Mouse (Mus musculus) G1E (cell line): ENCODE measurements around the gene Arhgef2. TPM values are rescaled to one million over a fixed set of nuclear protein-coding genes. Genes with fewer than 3 reads are reported as not detected.

Source experiments
- ATAC-seq: 2 replicates; pipeline ENCODE4 v1.8.0; 2016; ENCODE audit warnings: mild to moderate bottlenecking; ENCODE audit not compliant: insufficient number of reproducible peaks, poor library complexity, low FRiP score, severe bottlenecking; ENCODE audit errors: extremely low read depth
- DNase-seq: peaks from one replicate; pipeline ENCODE4 v3.0.0; 2012; ENCODE audit warnings: low spot score
- H3K27me3 ChIP-seq: 2 replicates; pipeline ENCODE4 v1.6.1; 2012; ENCODE audit warnings: mild to moderate bottlenecking, low read length, inconsistent platforms; ENCODE audit not compliant: insufficient read depth
- H3K36me3 ChIP-seq: replicated peaks from 2 replicates; pipeline ENCODE3; 2012; ENCODE audit warnings: mild to moderate bottlenecking, inconsistent platforms
- H3K4me1 ChIP-seq: 2 replicates; pipeline ENCODE4 v1.6.1; 2012; ENCODE audit warnings: low read depth, low read length, inconsistent platforms, mixed read lengths; ENCODE audit not compliant: insufficient read depth
- H3K4me3 ChIP-seq: 2 replicates; pipeline ENCODE4 v1.5.1; 2012; ENCODE audit warnings: low read depth, mild to moderate bottlenecking, inconsistent platforms, low read length, moderate library complexity, mixed read lengths
- H3K9me3 ChIP-seq: replicated peaks from 2 replicates; pipeline ENCODE4 v1.6.1; 2012; ENCODE audit warnings: inconsistent platforms
- CTCF ChIP-seq: IDR thresholded peaks from 2 replicates; pipeline ENCODE4 v1.5.1; 2012; ENCODE audit warnings: low read depth, low read length, inconsistent platforms, mixed read lengths
- GATA1 ChIP-seq: IDR thresholded peaks from 2 replicates; pipeline ENCODE4 v1.6.1; 2012; ENCODE audit warnings: borderline replicate concordance, low read length, inconsistent platforms, mixed read lengths
- GATA2 ChIP-seq: IDR thresholded peaks from 2 replicates; pipeline ENCODE4 v1.6.1; 2012; ENCODE audit warnings: low read depth, low read length, inconsistent platforms, borderline replicate concordance
- POLR2AphosphoS5 ChIP-seq: IDR thresholded peaks from 2 replicates; pipeline ENCODE4 v1.6.1; 2012; ENCODE audit warnings: low read depth, low read length, inconsistent platforms; ENCODE audit not compliant: insufficient replicate concordance
- TAL1 ChIP-seq: conservative IDR thresholded peaks from 2 replicates; pipeline ENCODE4 v1.6.1; 2012; ENCODE audit warnings: low read depth, low read length, inconsistent platforms, mixed read lengths
- polyA plus RNA-seq: library from polyadenylated mRNA; stranded (reverse); fragments of >175 nt; gene quantifications from 2 replicates; pipeline ENCODE4 v1.2.3, GENCODE M21; 2012
- total RNA-seq, 2 experiments: library from RNA; stranded (forward) in 1 of 2; stranded (reverse) in 1 of 2; fragments of 200-1000 nt in 1 of 2; fragments of >200 nt in 1 of 2; fragmentation: Nextera tagmentation in 1 of 2; gene quantifications; 2 replicates each; pipeline ENCODE4 v1.2.3; 2014 to 2017

Gene Arhgef2
- total and polyA plus RNA-seq, 3 experiments: 66.2 to 277 (median 181) TPM

DNA sequence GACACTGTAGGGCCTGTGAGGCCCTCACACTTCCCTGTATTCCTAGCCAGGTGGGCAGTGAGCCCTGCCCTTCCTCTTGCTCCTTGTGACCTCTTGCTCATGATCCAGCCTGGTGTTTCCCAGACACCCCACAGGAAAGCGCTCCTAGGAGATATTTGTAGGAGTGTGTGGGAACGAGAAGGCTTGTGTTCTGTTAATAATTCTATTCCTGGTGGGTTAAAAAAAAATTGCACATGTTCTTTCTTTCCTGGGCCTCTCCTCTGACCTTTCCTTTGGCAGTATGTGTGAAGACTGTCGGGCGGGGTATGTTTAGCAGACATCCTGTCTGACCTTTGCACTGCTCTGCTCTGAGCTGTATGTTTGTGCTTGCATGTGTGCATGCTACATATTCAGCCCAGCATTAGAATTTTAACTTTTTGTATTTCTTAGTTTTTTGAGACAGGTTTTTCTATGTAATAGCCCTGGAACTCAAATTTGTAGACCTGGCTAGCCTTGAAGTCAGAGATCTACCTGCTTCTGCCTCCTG lies 39.2 kb upstream of the Arhgef2 start:
- Histone ChIP-seq H3K27me3 (no peaks in the 10 kb centered on the region), H3K4me1 (peaks cover 20% of the 10 kb centered on the region; the same call in 1 of the 2 replicates), H3K9me3 (no peaks in the 10 kb centered on the region), H3K4me3 (no peak overlapping the region), H3K36me3 (peaks cover 90% of the 10 kb centered on the region)
- no peak for ATAC-seq
- TF ChIP-seq GATA1: no peak
- TF ChIP-seq CTCF: no peak
- no peak for TF ChIP-seq TAL1
- TF ChIP-seq GATA2: no peak
- TF ChIP-seq POLR2AphosphoS5: no peak
- DNase-seq: no peak

DNA sequence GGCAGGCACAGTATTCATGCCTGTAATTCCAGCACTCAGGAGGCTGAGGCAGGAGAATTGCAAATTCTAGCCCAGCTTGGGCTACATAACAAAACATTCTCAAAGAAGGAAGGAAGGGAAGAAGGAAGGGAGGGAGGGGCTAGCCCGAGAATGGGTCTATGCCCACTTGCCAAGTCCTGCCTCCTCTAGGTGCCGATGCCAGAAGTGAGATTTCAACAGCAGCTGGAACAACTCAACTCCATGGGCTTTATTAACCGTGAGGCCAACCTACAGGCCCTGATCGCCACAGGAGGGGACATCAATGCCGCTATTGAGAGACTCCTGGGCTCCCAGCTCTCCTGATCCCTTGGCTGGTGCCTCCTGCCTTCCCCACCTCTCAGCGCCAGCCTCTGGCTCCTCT lies 37.9 kb upstream of the Arhgef2 start:
- peaks cover 77% of the 10 kb centered on the region for H3K36me3 ChIP-seq
- H3K4me3 ChIP-seq: no peak overlapping the region
- H3K4me1 ChIP-seq: peaks cover 14% of the 10 kb centered on the region; the same call in 1 of the 2 replicates
- DNase-seq (no peak), ATAC-seq (no peak)
- H3K9me3 ChIP-seq: no peaks in the 10 kb centered on the region
- TF ChIP-seq GATA1 (no peak), GATA2 (no peak), TAL1 (no peak), CTCF (no peak)
- H3K27me3 ChIP-seq: no peaks in the 10 kb centered on the region; the same call in 1 of the 2 replicates

DNA sequence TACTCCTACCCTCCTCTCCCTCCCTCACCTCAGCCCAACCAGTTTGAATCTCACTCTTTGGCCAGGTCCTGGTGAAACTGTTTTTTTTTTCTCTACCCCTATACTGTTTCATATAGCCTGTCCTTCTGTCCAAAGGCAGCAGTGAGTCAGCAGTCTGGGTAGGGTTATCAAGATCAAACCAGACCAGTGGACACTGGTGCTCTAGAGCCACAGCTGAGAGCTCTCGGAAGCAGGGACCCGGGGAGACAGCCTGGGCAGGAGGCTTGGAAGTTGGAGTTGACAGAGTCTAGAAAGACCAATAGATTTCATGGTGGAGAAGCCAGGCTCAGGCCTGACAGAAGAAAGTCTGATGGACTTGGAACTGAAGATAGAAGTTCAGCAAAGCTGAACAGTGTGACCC lies 37.2 kb upstream of the Arhgef2 start:
- Histone ChIP-seq H3K4me1 (peaks cover 15% of the 10 kb centered on the region; the same call in 1 of the 2 replicates), H3K36me3 (peaks cover 70% of the 10 kb centered on the region)
- ATAC-seq: no peak

DNA sequence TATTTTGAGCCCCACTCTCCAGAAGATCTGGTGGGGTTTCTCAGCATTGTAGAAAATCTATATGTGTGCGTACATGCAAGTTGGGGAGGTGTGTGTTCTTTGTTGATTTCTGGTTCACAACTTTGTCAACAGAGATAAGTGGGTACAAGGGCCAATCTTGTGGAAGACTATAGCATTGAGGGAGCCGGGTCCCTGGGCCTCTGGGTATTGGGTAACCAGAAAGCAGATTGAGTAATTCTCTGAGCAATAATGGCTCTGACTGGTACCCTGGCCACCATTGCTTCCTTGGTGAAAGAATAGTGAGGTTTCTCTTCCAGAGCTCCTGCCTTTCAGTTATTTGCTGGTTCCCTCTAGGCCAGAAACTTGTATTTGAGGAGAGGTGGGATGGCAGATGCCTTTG lies 36.7 kb upstream of the Arhgef2 start:
- DNase-seq (no peak), ATAC-seq (no peak)
- TF ChIP-seq TAL1 (no peak), CTCF (no peak), POLR2AphosphoS5 (no peak)
- Histone ChIP-seq H3K27me3 (no peaks in the 10 kb centered on the region; the same call in 1 of the 2 replicates), H3K9me3 (no peaks in the 10 kb centered on the region), H3K4me3 (no peak overlapping the region), H3K4me1 (peaks cover 17% of the 10 kb centered on the region; the same call in 1 of the 2 replicates), H3K36me3 (peaks cover 65% of the 10 kb centered on the region)

More for the DNA sequence above, 37.2 kb upstream of the Arhgef2 start:
- DNase-seq: no peak
- no peak for TF ChIP-seq CTCF
- no peak for TF ChIP-seq GATA2
- TF ChIP-seq TAL1: no peak
- TF ChIP-seq GATA1: no peak
- no peak for TF ChIP-seq POLR2AphosphoS5
- H3K27me3 ChIP-seq: no peaks in the 10 kb centered on the region; the same call in 1 of the 2 replicates
- H3K4me3 ChIP-seq: no peak overlapping the region
- no peaks in the 10 kb centered on the region for H3K9me3 ChIP-seq

DNA sequence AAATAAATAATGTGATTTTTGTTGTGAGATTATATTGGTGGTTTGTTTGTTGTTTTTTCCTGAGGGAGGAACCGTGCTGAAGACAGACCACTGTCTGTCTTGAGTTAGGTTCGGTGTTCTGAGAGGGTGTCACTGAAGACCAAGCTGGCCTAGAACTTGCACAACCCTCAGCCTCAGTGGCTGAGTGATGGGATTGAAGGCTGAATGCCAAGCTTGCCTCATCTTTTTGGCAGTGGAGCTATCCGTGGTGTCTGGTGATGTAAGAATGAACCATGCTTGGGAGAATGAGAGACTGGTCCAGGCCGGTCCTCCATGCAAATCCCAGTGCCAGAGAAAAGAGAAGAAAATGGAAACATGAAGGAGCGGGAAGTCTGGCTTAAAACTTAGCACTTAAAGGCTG lies 36.1 kb upstream of the Arhgef2 start:
- Histone ChIP-seq H3K9me3 (no peaks in the 10 kb centered on the region), H3K36me3 (peaks cover 59% of the 10 kb centered on the region), H3K4me3 (no peak overlapping the region), H3K4me1 (peaks cover 17% of the 10 kb centered on the region; the same call in 1 of the 2 replicates), H3K27me3 (no peaks in the 10 kb centered on the region; the same call in 1 of the 2 replicates)
- TF ChIP-seq TAL1 (no peak), POLR2AphosphoS5 (no peak), GATA2 (no peak), CTCF (no peak), GATA1 (no peak)
- ATAC-seq (no peak), DNase-seq (no peak)

DNA sequence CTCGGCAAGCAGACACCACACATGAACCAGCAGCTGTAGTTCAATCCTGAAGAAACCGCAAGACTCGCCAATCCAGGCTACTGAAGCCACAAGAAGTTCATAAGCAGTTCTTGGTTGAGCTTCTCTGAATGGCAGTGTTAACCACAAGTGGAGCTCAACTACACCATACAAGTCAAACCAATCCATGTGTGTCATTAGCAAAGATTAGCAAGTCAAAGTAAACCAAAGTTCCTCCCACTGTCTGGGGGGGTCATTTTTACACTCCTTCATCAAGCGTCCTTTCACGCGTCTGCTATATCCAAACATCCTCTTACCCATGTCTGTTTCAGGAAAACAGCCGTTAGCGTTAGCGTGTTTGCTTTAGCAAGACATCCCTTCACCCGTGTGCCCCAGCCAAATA lies 35.4 kb upstream of the Arhgef2 start:
- Histone ChIP-seq H3K4me1 (peaks cover 15% of the 10 kb centered on the region; the same call in 1 of the 2 replicates), H3K9me3 (no peaks in the 10 kb centered on the region), H3K27me3 (peaks cover under 1% of the 10 kb centered on the region; the same call in 1 of the 2 replicates), H3K4me3 (no peak overlapping the region), H3K36me3 (peaks cover 53% of the 10 kb centered on the region)
- ATAC-seq (no peak), DNase-seq (no peak)
- TF ChIP-seq TAL1 (no peak), CTCF (no peak), POLR2AphosphoS5 (no peak), GATA1 (no peak), GATA2 (no peak)
